Comparison of ENCODE assay signal across 6 mouse cellular contexts in genomic region chr13:67437095-67437494, GRCm38 (mm10). TPM values are rescaled to one million over a fixed set of nuclear protein-coding genes. Genes with fewer than 3 reads are reported as not detected.
ATAC-seq lines count a peak whose summit lies in the region.
"Had no signal": no experiment of that assay in that cellular context is flagged by ENCODE, and none has a peak within 500 bp of the region (broad histone marks: within the 10 kb centered on the region; RNA-seq: fewer than 3 reads in every experiment).

No protein-coding gene starts in this region.

- ATAC-seq in common myeloid progenitor, adult 5-6 weeks (replicated peaks; ENCODE audit: low read depth, poor library complexity, severe bottlenecking), result peak; percentile 45
- peak; percentile 75 for ATAC-seq in granulocyte monocyte progenitor cell, adult 5-6 weeks (replicated peaks; ENCODE audit: poor library complexity, severe bottlenecking)
- peak; percentile 84 for ATAC-seq in megakaryocyte, adult 5-6 weeks (ENCODE audit: poor library complexity, severe bottlenecking)
- ATAC-seq in megakaryocyte progenitor cell, adult 5-6 weeks (replicated peaks; ENCODE audit: poor library complexity), result peak; percentile 57; the same call in 1 of the 2 replicates

RNA-seq across cellular contexts. Expression of gene Zfp874a, which starts 14.3 kb away (rescaled TPM):
- 13.8 and 14.0 TPM in 2 replicates for total RNA-seq in common myeloid progenitor, adult 5-6 weeks (2017)
- total RNA-seq in granulocyte monocyte progenitor cell, adult 5-6 weeks (2014; fragmentation: Nextera tagmentation), result 8.4 and 8.7 TPM in 2 replicates
- total RNA-seq in granulocyte monocyte progenitor cell, adult 5-6 weeks (2017), result 6.6 and 15.0 TPM in 2 replicates
- total RNA-seq in megakaryocyte, adult 5-6 weeks (2015), result 4.1 and 6.9 TPM in 2 replicates
- 8.6 and 9.2 TPM in 2 replicates for total RNA-seq in megakaryocyte, adult 5-6 weeks (2017)
- total RNA-seq in megakaryocyte progenitor cell, adult 5-6 weeks (2015), result 7.3 and 13.1 TPM in 2 replicates
- 10.3 and 13.5 TPM in 2 replicates for total RNA-seq in megakaryocyte progenitor cell, adult 5-6 weeks (2017)

RNA-seq across cellular contexts. Expression of gene Zfp459, which starts 15.9 kb away (rescaled TPM):
- 1.2 and 6.1 TPM in 2 replicates for total RNA-seq in common myeloid progenitor, adult 5-6 weeks (2017)
- total RNA-seq in granulocyte monocyte progenitor cell, adult 5-6 weeks (2014; fragmentation: Nextera tagmentation), result 0.60 and 1.1 TPM in 2 replicates
- total RNA-seq in granulocyte monocyte progenitor cell, adult 5-6 weeks (2017), result 0.86 and 0.88 TPM in 2 replicates
- 0.30 and 1.5 TPM in 2 replicates for total RNA-seq in megakaryocyte, adult 5-6 weeks (2015)
- 0.11 and 1.1 TPM in 2 replicates for total RNA-seq in megakaryocyte, adult 5-6 weeks (2017)
- 2.2 and 2.5 TPM in 2 replicates for total RNA-seq in megakaryocyte progenitor cell, adult 5-6 weeks (2015)
- 0.27 and 0.67 TPM in 2 replicates for total RNA-seq in megakaryocyte progenitor cell, adult 5-6 weeks (2017)
- total RNA-seq: adrenal gland, postnatal 14 days; MEL had no signal

RNA-seq across cellular contexts. Expression of gene Zfp429, which starts 37.5 kb away (rescaled TPM):
- 5.3 and 6.3 TPM in 2 replicates for total RNA-seq in common myeloid progenitor, adult 5-6 weeks (2017)
- 5.4 and 15.3 TPM in 2 replicates for total RNA-seq in granulocyte monocyte progenitor cell, adult 5-6 weeks (2014; fragmentation: Nextera tagmentation)
- 5.6 and 6.1 TPM in 2 replicates for total RNA-seq in granulocyte monocyte progenitor cell, adult 5-6 weeks (2017)
- total RNA-seq in megakaryocyte, adult 5-6 weeks (2015), result 18.0 and 18.4 TPM in 2 replicates
- total RNA-seq in megakaryocyte, adult 5-6 weeks (2017), result 13.0 and 14.7 TPM in 2 replicates
- total RNA-seq in megakaryocyte progenitor cell, adult 5-6 weeks (2015), result 10.0 and 10.4 TPM in 2 replicates
- total RNA-seq in megakaryocyte progenitor cell, adult 5-6 weeks (2017), result 5.2 and 10.9 TPM in 2 replicates

RNA-seq across cellular contexts. Expression of gene Zfp874b, which starts 47.0 kb away (rescaled TPM):
- total RNA-seq in common myeloid progenitor, adult 5-6 weeks (2017), result 10.3 and 15.4 TPM in 2 replicates
- total RNA-seq in granulocyte monocyte progenitor cell, adult 5-6 weeks (2014; fragmentation: Nextera tagmentation), result 5.8 and 7.3 TPM in 2 replicates
- total RNA-seq in granulocyte monocyte progenitor cell, adult 5-6 weeks (2017), result 4.5 and 8.5 TPM in 2 replicates
- 8.5 and 12.3 TPM in 2 replicates for total RNA-seq in megakaryocyte, adult 5-6 weeks (2015)
- total RNA-seq in megakaryocyte, adult 5-6 weeks (2017), result 7.5 and 9.0 TPM in 2 replicates
- 7.8 and 10.4 TPM in 2 replicates for total RNA-seq in megakaryocyte progenitor cell, adult 5-6 weeks (2015)
- 5.9 and 8.1 TPM in 2 replicates for total RNA-seq in megakaryocyte progenitor cell, adult 5-6 weeks (2017)

Comparison
In these comparisons a context has a peak if more than half of its experiments do, and no peak if none do; other contexts are left out.
1. Peak in every context shown above with its lines: ATAC-seq.